Mouse (Mus musculus): ENCODE measurements around the gene Pou2f1.
A peak's percentile ranks its signal among the peaks of the same experiment; 100 is the strongest.

Gene Pou2f1

GRCm38 (mm10) chr1:166002520-166003155 lies at the start of gene Pou2f1:
TSS of gene Pou2f1 (minus strand) at chr1:166002678.
- DNase-seq (ENCODE audit: low spot score), result peak; percentile 99

- DNase-seq (ENCODE audit: low spot score), result no peak
Measured at GRCm38 (mm10) chr1:166049046-166049827, 46.8 kb upstream of the Pou2f1 start.

- no peak for DNase-seq (ENCODE audit: low spot score)
Measured at GRCm38 (mm10) chr1:166048230-166048911, 45.9 kb upstream of the Pou2f1 start.

- DNase-seq (ENCODE audit: low spot score), result no peak
Measured at GRCm38 (mm10) chr1:166047505-166048170, 45.2 kb upstream of the Pou2f1 start.

GRCm38 (mm10) chr1:166045894-166046197 lies 43.4 kb upstream of the Pou2f1 start:
- no peak for DNase-seq (ENCODE audit: low spot score)

GRCm38 (mm10) chr1:166045060-166045893 lies 42.8 kb upstream of the Pou2f1 start:
- DNase-seq (ENCODE audit: low spot score), result no peak

GRCm38 (mm10) chr1:166043451-166044149 lies 41.1 kb upstream of the Pou2f1 start:
- no peak for DNase-seq (ENCODE audit: low spot score)

- no peak for DNase-seq (ENCODE audit: low spot score)
Measured at GRCm38 (mm10) chr1:166041501-166041900, 39.0 kb upstream of the Pou2f1 start.

GRCm38 (mm10) chr1:166038731-166039332 lies 36.4 kb upstream of the Pou2f1 start:
- no peak for DNase-seq (ENCODE audit: low spot score)

GRCm38 (mm10) chr1:166035045-166035444 lies 32.6 kb upstream of the Pou2f1 start:
- DNase-seq (ENCODE audit: low spot score), result no peak

- no peak for DNase-seq (ENCODE audit: low spot score)
Measured at GRCm38 (mm10) chr1:166031673-166032547, 29.4 kb upstream of the Pou2f1 start.

- DNase-seq (ENCODE audit: low spot score), result no peak
Measured at GRCm38 (mm10) chr1:166023981-166024380, 21.5 kb upstream of the Pou2f1 start.

- DNase-seq (ENCODE audit: low spot score), result no peak
Measured at GRCm38 (mm10) chr1:166017203-166017602, 14.7 kb upstream of the Pou2f1 start.

- no peak for DNase-seq (ENCODE audit: low spot score)
Measured at GRCm38 (mm10) chr1:166016306-166016705, 13.8 kb upstream of the Pou2f1 start.

GRCm38 (mm10) chr1:166014530-166014929 lies 12.1 kb upstream of the Pou2f1 start:
- no peak for DNase-seq (ENCODE audit: low spot score)

- DNase-seq (ENCODE audit: low spot score), result no peak
Measured at GRCm38 (mm10) chr1:166010106-166010505, 7.6 kb upstream of the Pou2f1 start.

GRCm38 (mm10) chr1:166008634-166009350 lies 6.3 kb upstream of the Pou2f1 start:
- DNase-seq (ENCODE audit: low spot score), result no peak

GRCm38 (mm10) chr1:166007026-166007425 lies 4.5 kb upstream of the Pou2f1 start:
- DNase-seq (ENCODE audit: low spot score), result no peak
